Mouse (Mus musculus): ENCODE data around the gene Tex2. TPM values are rescaled to one million over a fixed set of nuclear protein-coding genes. Genes with fewer than 3 reads are reported as not detected.
A peak's percentile ranks its signal among the peaks of the same experiment; 100 is the strongest.
"Not testable (repeated sequence)": the region's sequence is repeated elsewhere in the genome, so short reads cannot be mapped to it uniquely, and the experiment has no call there.

Gene Tex2
- 5.8 and 6.6 TPM in 2 replicates for polyA plus RNA-seq (2012; rRNA removed)

- Histone ChIP-seq H3K27me3 (ENCODE audit: control insufficient read depth, insufficient read depth, low read length) (no peaks in the 10 kb centered on the region), H3K4me1 (ENCODE audit: control insufficient read depth, insufficient read depth, insufficient read length) (peaks cover 4% of the 10 kb centered on the region; the same call in 1 of the 2 replicates), H3K36me3 (ENCODE audit: control insufficient read depth, insufficient read depth, low read length) (no peaks in the 10 kb centered on the region), H3K4me3 (ENCODE audit: extremely low read depth, insufficient read depth, insufficient read length) (peak within 1 kb of the TSS; percentile 99), H3K27ac (ENCODE audit: insufficient read depth, low read length) (peak within 1 kb of the TSS; percentile 79)
- peak; percentile 64 to 92 for DNase-seq (ENCODE audit: low read depth in 1 of 2, low spot score in 2 of 2)
- TF ChIP-seq CTCF (IDR thresholded peaks at IDR 0.05; ENCODE audit: extremely low read depth, insufficient read depth, insufficient read length, insufficient replicate concordance) (no peak), POLR2A (IDR thresholded peaks at IDR 0.05; ENCODE audit: low read depth, low read length) (no peak)
- WGBS = 2% methylated on average over 45 of the region's 45 CpGs
These were observed at the start of gene Tex2 for GRCm38 (mm10) chr11:106612961-106613637. Gene Tex2, minus strand, starts transcription at chr11:106613423.

GRCm38 (mm10) chr11:106662634-106663407, 49.6 kb upstream of the Tex2 start:
- H3K27ac ChIP-seq (ENCODE audit: insufficient read depth, low read length) = peak overlapping the region; percentile 65
- H3K27me3 ChIP-seq (ENCODE audit: control insufficient read depth, insufficient read depth, low read length) = no peaks in the 10 kb centered on the region
- no peak for TF ChIP-seq POLR2A (IDR thresholded peaks at IDR 0.05; ENCODE audit: low read depth, low read length)
- no peak for TF ChIP-seq CTCF (IDR thresholded peaks at IDR 0.05; ENCODE audit: extremely low read depth, insufficient read depth, insufficient read length, insufficient replicate concordance)
- H3K36me3 ChIP-seq (ENCODE audit: control insufficient read depth, insufficient read depth, low read length) = peaks cover 14% of the 10 kb centered on the region
- no peak overlapping the region for H3K4me3 ChIP-seq (ENCODE audit: extremely low read depth, insufficient read depth, insufficient read length)
- WGBS = 75% methylated on average over 10 of the region's 11 CpGs
- no peak for DNase-seq (ENCODE audit: low read depth in 1 of 2, low spot score in 2 of 2)
- peaks cover 59% of the 10 kb centered on the region for H3K4me1 ChIP-seq (ENCODE audit: control insufficient read depth, insufficient read depth, insufficient read length)

GRCm38 (mm10) chr11:106660453-106661081, 47.3 kb upstream of the Tex2 start:
- 31% methylated on average over 13 of the region's 13 CpGs for WGBS
- peaks cover 49% of the 10 kb centered on the region; the same call in 1 of the 2 replicates for H3K4me1 ChIP-seq (ENCODE audit: control insufficient read depth, insufficient read depth, insufficient read length)
- no peaks in the 10 kb centered on the region for H3K27me3 ChIP-seq (ENCODE audit: control insufficient read depth, insufficient read depth, low read length)
- H3K27ac ChIP-seq (ENCODE audit: insufficient read depth, low read length) = peak overlapping the region; percentile 82
- TF ChIP-seq POLR2A (IDR thresholded peaks at IDR 0.05; ENCODE audit: low read depth, low read length) (no peak), CTCF (IDR thresholded peaks at IDR 0.05; ENCODE audit: extremely low read depth, insufficient read depth, insufficient read length, insufficient replicate concordance) (no peak)
- peak in 1 of 2 experiments; percentile 65 for DNase-seq (ENCODE audit: low read depth in 1 of 2, low spot score in 2 of 2)
- peaks cover 16% of the 10 kb centered on the region for H3K36me3 ChIP-seq (ENCODE audit: control insufficient read depth, insufficient read depth, low read length)
- no peak overlapping the region for H3K4me3 ChIP-seq (ENCODE audit: extremely low read depth, insufficient read depth, insufficient read length)

- Histone ChIP-seq H3K27ac (ENCODE audit: insufficient read depth, low read length) (peak overlapping the region; percentile 82), H3K4me3 (ENCODE audit: extremely low read depth, insufficient read depth, insufficient read length) (no peak overlapping the region), H3K4me1 (ENCODE audit: control insufficient read depth, insufficient read depth, insufficient read length) (peaks cover 48% of the 10 kb centered on the region; the same call in 1 of the 2 replicates), H3K36me3 (ENCODE audit: control insufficient read depth, insufficient read depth, low read length) (peaks cover 18% of the 10 kb centered on the region), H3K27me3 (ENCODE audit: control insufficient read depth, insufficient read depth, low read length) (no peaks in the 10 kb centered on the region)
- TF ChIP-seq POLR2A (IDR thresholded peaks at IDR 0.05; ENCODE audit: low read depth, low read length) (no peak), CTCF (IDR thresholded peaks at IDR 0.05; ENCODE audit: extremely low read depth, insufficient read depth, insufficient read length, insufficient replicate concordance) (no peak)
- WGBS = 57% methylated on average over 15 of the region's 15 CpGs
- DNase-seq (ENCODE audit: low read depth in 1 of 2, low spot score in 2 of 2) = no peak
These were observed 46.5 kb upstream of the Tex2 start for GRCm38 (mm10) chr11:106659598-106660295.

GRCm38 (mm10) chr11:106658051-106658880, 45.0 kb upstream of the Tex2 start:
- H3K27ac ChIP-seq (ENCODE audit: insufficient read depth, low read length) = peak overlapping the region; percentile 86
- 34% methylated on average over 14 of the region's 14 CpGs for WGBS
- peaks cover 25% of the 10 kb centered on the region for H3K36me3 ChIP-seq (ENCODE audit: control insufficient read depth, insufficient read depth, low read length)

GRCm38 (mm10) chr11:106656896-106657498, 43.8 kb upstream of the Tex2 start:
- H3K4me3 ChIP-seq (ENCODE audit: extremely low read depth, insufficient read depth, insufficient read length); H3K27me3 ChIP-seq (ENCODE audit: control insufficient read depth, insufficient read depth, low read length); DNase-seq (ENCODE audit: low read depth in 1 of 2, low spot score in 2 of 2): not testable (repeated sequence)
- Histone ChIP-seq H3K27ac (ENCODE audit: insufficient read depth, low read length) (peak overlapping the region; percentile 86; the same call in 1 of the 2 replicates), H3K36me3 (ENCODE audit: control insufficient read depth, insufficient read depth, low read length) (peaks cover 20% of the 10 kb centered on the region), H3K4me1 (ENCODE audit: control insufficient read depth, insufficient read depth, insufficient read length) (peaks cover 28% of the 10 kb centered on the region; the same call in 1 of the 2 replicates)
- WGBS = 68% methylated on average over 5 of the region's 5 CpGs

More at GRCm38 (mm10) chr11:106658051-106658880, 45.0 kb upstream of the Tex2 start:
- Histone ChIP-seq H3K4me3 (ENCODE audit: extremely low read depth, insufficient read depth, insufficient read length) (no peak overlapping the region), H3K4me1 (ENCODE audit: control insufficient read depth, insufficient read depth, insufficient read length) (peaks cover 34% of the 10 kb centered on the region; the same call in 1 of the 2 replicates), H3K27me3 (ENCODE audit: control insufficient read depth, insufficient read depth, low read length) (no peaks in the 10 kb centered on the region)
- TF ChIP-seq POLR2A (IDR thresholded peaks at IDR 0.05; ENCODE audit: low read depth, low read length) (no peak), CTCF (IDR thresholded peaks at IDR 0.05; ENCODE audit: extremely low read depth, insufficient read depth, insufficient read length, insufficient replicate concordance) (no peak)
- no peak for DNase-seq (ENCODE audit: low read depth in 1 of 2, low spot score in 2 of 2)
